Mouse (Mus musculus) kidney, postnatal 0 days (tissue): ENCODE results near the gene Clmn. TPM values are rescaled to one million over a fixed set of nuclear protein-coding genes. Genes with fewer than 3 reads are reported as not detected.

Source experiments
- ATAC-seq: fragments of 200-750 bp; cut with Nextera tagmentation; replicated peaks from 2 replicates; pipeline ENCODE4 v1.8.0; 2017; ENCODE audit warnings: low read depth, moderate number of reproducible peaks, moderate TSS enrichment, moderate library complexity; ENCODE audit not compliant: low FRiP score
- DNase-seq: peaks from one replicate; pipeline ENCODE4 v3.0.0-alpha.2; 2016; ENCODE audit warnings: low spot score
- H3K27ac ChIP-seq: fragments of 300-500 bp; sonication (generic); 2 replicates; pipeline ENCODE4 v1.5.1; 2014; ENCODE audit warnings: mild to moderate bottlenecking
- H3K27me3 ChIP-seq: fragments of 300-500 bp; sonication (generic); 2 replicates; pipeline ENCODE4 v1.6.1; 2014; ENCODE audit warnings: low read length, mixed read lengths; ENCODE audit not compliant: insufficient read depth
- H3K36me3 ChIP-seq: fragments of 300-500 bp; sonication (generic); 2 replicates; pipeline ENCODE4 v1.6.1; 2014; ENCODE audit warnings: low read length, mixed read lengths; ENCODE audit not compliant: insufficient read depth
- H3K4me1 ChIP-seq: fragments of 300-500 bp; sonication (generic); replicated peaks from 2 replicates; pipeline ENCODE4 v1.6.1; 2014; ENCODE audit warnings: antibody characterized with exemption, low read length, mixed read lengths; ENCODE audit not compliant: insufficient read depth
- H3K4me2 ChIP-seq: fragments of 300-500 bp; sonication (generic); 2 replicates; pipeline ENCODE4 v1.6.1; 2014; ENCODE audit warnings: mild to moderate bottlenecking, low read length, moderate library complexity, mixed read lengths
- H3K4me3 ChIP-seq: fragments of 300-500 bp; sonication (generic); replicated peaks from 2 replicates; pipeline ENCODE4 v1.5.1; 2014; ENCODE audit warnings: low read depth, low read length
- H3K9ac ChIP-seq: fragments of 300-500 bp; sonication (generic); 2 replicates; pipeline ENCODE4 v1.6.1; 2014; ENCODE audit warnings: low read depth, low read length
- H3K9me3 ChIP-seq: fragments of 300-500 bp; sonication (generic); replicated peaks from 2 replicates; pipeline ENCODE4 v1.6.1; 2016; ENCODE audit warnings: low read length, inconsistent platforms, mixed read lengths
- CTCF ChIP-seq: IDR thresholded peaks from 2 replicates; pipeline ENCODE4 v1.5.1; 2016; ENCODE audit warnings: antibody characterized with exemption, low read depth, mild to moderate bottlenecking, moderate library complexity
- WGBS: fragments of 180-500 bp; shearing (Covaris S2); extraction: QIAGEN DNeasy Blood & Tissue Kit; methylation state at CpG from one replicate; pipeline ENCODE4 v1.1.7; 2014; 5-methylcytosine and 5-hydroxymethylcytosine counted together
- polyA plus RNA-seq: library from polyadenylated mRNA; unstranded; fragments of >200 nt; fragmentation: Nextera tagmentation; extraction: Ambion mirVana; gene quantifications from 2 replicates; pipeline ENCODE4 v1.2.1, GENCODE M21; 2015

Clmn gene
- polyA plus RNA-seq, 1 experiment from 2014 or later: 6.0 TPM

DNA sequence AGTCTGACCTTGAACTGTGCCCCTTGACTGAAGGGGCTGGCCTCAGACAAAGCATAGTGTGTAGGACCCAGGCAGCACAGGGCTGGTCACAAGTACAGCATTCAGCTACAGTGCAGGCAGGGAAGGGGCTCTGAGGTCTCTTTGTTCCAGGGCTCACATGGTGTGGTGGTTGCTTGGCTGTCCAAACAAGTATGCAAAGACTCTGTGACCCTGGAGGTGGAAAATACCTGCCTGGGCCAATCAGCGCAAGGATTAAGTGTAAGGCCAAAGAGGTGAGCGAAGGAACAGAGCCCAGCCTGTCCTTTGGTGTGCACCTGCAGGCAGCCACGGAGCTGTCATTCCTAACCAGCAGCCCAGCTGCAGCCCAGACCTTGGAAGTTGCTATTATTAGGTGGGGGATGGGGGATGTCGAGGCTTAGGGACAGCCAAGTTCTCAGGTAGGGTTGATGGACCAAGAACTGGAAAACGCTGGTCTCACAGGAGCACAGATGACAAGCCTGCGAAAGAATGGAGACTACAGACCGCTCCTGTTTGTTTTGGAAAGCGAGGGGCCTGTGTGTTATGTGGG is 32.3 kb upstream of the Clmn start:
- H3K9ac ChIP-seq: no peak overlapping the region
- H3K4me1 ChIP-seq: peaks cover 8% of the 10 kb centered on the region; the same call in 1 of the 2 replicates
- DNase-seq (no peak), ATAC-seq (peak; percentile 82)
- H3K4me2 ChIP-seq: no peak overlapping the region
- TF ChIP-seq CTCF: no peak
- WGBS: 46% methylated on average over 8 of the region's 8 CpGs
- H3K36me3 ChIP-seq: no peaks in the 10 kb centered on the region
- H3K4me3 ChIP-seq: no peak overlapping the region
- no peaks in the 10 kb centered on the region for H3K27me3 ChIP-seq
- no peaks in the 10 kb centered on the region for H3K9me3 ChIP-seq
- H3K27ac ChIP-seq: peak overlapping the region; percentile 95

DNA sequence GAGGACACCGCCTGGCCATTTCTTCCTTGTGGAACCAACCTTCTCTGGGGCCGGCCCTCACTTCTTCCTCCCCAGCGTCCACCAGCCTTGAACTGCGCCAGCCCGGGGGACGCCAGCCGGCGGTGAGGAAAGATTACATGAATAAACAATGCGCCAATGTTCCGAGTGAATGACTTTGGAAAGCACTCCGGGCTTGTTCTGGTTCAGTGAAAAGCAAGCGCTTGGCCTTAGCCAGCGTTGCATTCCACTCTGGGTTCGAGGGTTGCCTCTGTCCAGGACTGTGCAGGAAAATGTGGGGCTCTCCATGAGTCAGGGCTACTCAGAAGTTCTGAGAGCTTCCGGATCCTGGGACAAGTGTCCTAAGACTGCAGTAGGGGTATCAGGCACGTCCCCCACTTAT is 31.8 kb upstream of the Clmn start:
- DNase-seq (peak; percentile 64), ATAC-seq (peak; percentile 86)
- H3K4me1 ChIP-seq: peaks cover 8% of the 10 kb centered on the region; the same call in 1 of the 2 replicates
- H3K36me3 ChIP-seq: no peaks in the 10 kb centered on the region
- H3K9ac ChIP-seq: no peak overlapping the region
- TF ChIP-seq CTCF: no peak
- no peak overlapping the region for H3K4me3 ChIP-seq
- no peaks in the 10 kb centered on the region for H3K27me3 ChIP-seq
- no peaks in the 10 kb centered on the region for H3K9me3 ChIP-seq
- WGBS: 44% methylated on average over 16 of the region's 16 CpGs
- peak overlapping the region; percentile 95 for H3K27ac ChIP-seq
- no peak overlapping the region for H3K4me2 ChIP-seq

DNA sequence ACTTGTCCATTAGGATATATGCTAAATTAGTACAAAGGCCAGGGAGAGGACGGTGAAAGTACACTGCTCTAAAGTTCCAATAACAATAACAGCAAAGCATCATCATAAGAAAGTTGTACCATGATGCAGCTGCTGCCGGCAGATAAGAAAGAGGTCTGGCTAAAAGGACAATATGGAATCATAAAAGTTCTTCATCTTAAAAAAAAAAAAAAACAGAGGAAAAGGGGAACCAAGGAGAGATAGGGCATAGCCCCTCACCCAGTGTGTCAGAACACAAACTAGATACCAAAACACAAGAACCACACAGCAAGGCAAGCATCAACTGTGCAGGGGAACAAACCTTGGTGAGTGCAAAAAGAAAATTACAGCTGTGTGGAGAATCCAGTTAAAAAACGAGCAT is 27.4 kb upstream of the Clmn start:
- 90% methylated on average over 3 of the region's 3 CpGs for WGBS
- Histone ChIP-seq H3K4me1 (0 out of 2 replicates have a peak, but pooled peaks cover 3% of the 10 kb centered on the region), H3K27me3 (no peaks in the 10 kb centered on the region), H3K27ac (no peak overlapping the region), H3K9ac (no peak overlapping the region), H3K4me2 (no peak overlapping the region), H3K36me3 (no peaks in the 10 kb centered on the region), H3K4me3 (no peak overlapping the region), H3K9me3 (no peaks in the 10 kb centered on the region)
- DNase-seq: no peak
- no peak for TF ChIP-seq CTCF
- no peak for ATAC-seq

DNA sequence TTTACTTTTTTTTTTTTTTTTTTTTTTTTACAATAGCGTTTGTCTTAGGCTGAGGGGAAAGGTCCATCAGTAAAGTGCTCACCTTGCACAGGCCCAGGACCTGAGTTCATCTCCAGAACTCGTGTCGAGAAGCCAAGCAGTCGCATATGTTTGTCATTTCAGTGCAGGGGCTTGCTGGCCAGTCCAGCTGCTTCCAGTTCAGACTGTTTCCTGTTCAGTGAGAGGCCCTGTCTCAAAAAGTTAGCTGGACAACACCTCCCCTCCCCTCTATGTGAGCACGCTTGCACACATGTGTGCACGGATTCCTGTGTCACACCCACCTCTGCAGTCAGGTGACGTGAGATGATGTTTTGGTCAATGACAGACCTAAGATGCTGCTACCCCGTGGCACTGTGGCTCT is 25.2 kb upstream of the Clmn start:
- no peak overlapping the region for H3K4me2 ChIP-seq
- no peak overlapping the region for H3K27ac ChIP-seq
- no peak overlapping the region for H3K9ac ChIP-seq
- no peaks in the 10 kb centered on the region for H3K36me3 ChIP-seq
- DNase-seq (no peak), ATAC-seq (no peak)
- no peaks in the 10 kb centered on the region for H3K4me1 ChIP-seq
- 81% methylated on average over 8 of the region's 8 CpGs for WGBS
- H3K4me3 ChIP-seq: no peak overlapping the region
- H3K9me3 ChIP-seq: no peaks in the 10 kb centered on the region
- no peak for TF ChIP-seq CTCF
- no peaks in the 10 kb centered on the region for H3K27me3 ChIP-seq

DNA sequence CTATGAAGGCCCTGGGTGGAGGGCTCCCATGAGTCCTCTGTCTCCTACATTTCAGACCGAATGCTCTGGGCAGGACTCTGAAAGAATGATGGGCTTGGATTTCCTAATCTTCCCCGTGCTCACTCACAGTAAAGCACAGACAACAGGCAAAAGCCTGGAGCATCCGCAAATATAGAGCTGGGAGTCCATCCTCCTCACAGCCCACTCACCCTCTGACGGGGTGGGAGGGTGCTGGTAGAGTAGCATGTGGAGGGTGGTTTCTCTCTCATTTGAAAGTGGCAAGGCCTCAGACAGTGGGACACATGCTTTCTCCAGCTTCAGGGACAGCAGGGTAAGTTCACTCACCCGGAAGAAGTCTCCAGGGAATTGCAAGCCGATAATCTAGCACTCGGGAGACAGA is 21.2 kb upstream of the Clmn start:
- H3K9ac ChIP-seq: no peak overlapping the region
- H3K4me2 ChIP-seq: no peak overlapping the region
- no peak for TF ChIP-seq CTCF
- H3K4me1 ChIP-seq: no peaks in the 10 kb centered on the region
- no peaks in the 10 kb centered on the region for H3K27me3 ChIP-seq
- WGBS: 76% methylated on average over 7 of the region's 7 CpGs
- H3K27ac ChIP-seq: no peak overlapping the region
- DNase-seq (no peak), ATAC-seq (no peak)
- H3K9me3 ChIP-seq: no peaks in the 10 kb centered on the region
- no peak overlapping the region for H3K4me3 ChIP-seq
- H3K36me3 ChIP-seq: no peaks in the 10 kb centered on the region

DNA sequence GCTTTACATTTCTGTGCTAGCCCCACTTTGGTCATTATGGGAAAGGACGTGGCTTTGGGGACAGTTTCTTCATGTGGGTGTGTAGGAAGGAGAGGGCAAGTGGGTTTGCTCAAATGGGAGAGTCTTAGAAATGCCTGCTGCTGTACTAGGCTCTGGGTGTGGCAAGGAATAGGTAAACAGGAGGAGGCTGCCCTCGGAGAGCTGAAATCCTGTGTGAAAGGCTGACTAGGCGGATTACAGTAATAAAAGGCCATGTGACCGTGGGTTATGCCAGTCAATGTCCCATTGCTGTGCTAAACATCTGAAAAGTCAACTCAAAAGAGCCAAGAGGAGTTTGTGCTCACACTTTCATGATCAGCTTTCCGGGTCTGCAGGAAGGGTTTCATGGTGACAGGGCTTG is 17.7 kb upstream of the Clmn start:
- no peaks in the 10 kb centered on the region for H3K9me3 ChIP-seq
- no peak for DNase-seq
- H3K27ac ChIP-seq: no peak overlapping the region
- H3K4me2 ChIP-seq: no peak overlapping the region
- no peak overlapping the region for H3K9ac ChIP-seq
- H3K36me3 ChIP-seq: no peaks in the 10 kb centered on the region
- H3K4me3 ChIP-seq: no peak overlapping the region
- 44% methylated on average over 5 of the region's 5 CpGs for WGBS
- H3K27me3 ChIP-seq: no peaks in the 10 kb centered on the region
- no peak for ATAC-seq
- no peaks in the 10 kb centered on the region for H3K4me1 ChIP-seq
- no peak for TF ChIP-seq CTCF

DNA sequence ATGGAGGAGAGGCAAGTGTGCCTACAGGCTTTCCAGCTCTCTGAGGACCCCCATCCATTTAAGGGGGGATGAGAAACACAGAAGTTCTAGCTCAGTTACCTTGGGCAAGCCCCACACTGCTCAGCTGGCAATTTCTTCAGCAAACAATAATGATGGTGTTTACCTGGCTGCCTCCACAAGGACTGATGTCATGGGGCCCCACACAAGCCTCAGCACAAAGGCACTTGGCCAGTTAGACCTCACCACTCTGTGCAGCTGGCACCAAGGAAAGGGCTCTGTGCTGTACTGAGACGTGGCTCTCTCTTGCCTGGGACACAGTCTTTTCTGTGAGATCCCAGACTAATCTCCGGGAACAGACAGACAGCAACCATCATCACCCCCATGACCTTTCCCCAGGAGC is 17.2 kb upstream of the Clmn start:
- no peak for ATAC-seq
- 64% methylated on average over 2 of the region's 2 CpGs for WGBS
- H3K27ac ChIP-seq: no peak overlapping the region

More for the DNA sequence above, 17.2 kb upstream of the Clmn start:
- no peak overlapping the region for H3K4me2 ChIP-seq
- H3K9ac ChIP-seq: no peak overlapping the region
- H3K27me3 ChIP-seq: no peaks in the 10 kb centered on the region
- no peaks in the 10 kb centered on the region for H3K9me3 ChIP-seq
- DNase-seq: no peak
- no peaks in the 10 kb centered on the region for H3K4me1 ChIP-seq
- H3K4me3 ChIP-seq: no peak overlapping the region
- no peaks in the 10 kb centered on the region for H3K36me3 ChIP-seq
- TF ChIP-seq CTCF: no peak
